Mouse (Mus musculus) stomach, postnatal 0 days (tissue): ENCODE data around the gene Nagpa. TPM values are rescaled to one million over a fixed set of nuclear protein-coding genes. Genes with fewer than 3 reads are reported as not detected.
"Not testable (repeated sequence)": the region's sequence is repeated elsewhere in the genome, so short reads cannot be mapped to it uniquely, and the experiment has no call there.

Experiments used
- ATAC-seq: fragments of 200-750 bp; cut with Nextera tagmentation; 2 replicates; pipeline ENCODE4 v1.8.0; 2017; ENCODE audit not compliant: low FRiP score, low TSS enrichment
- DNase-seq: peaks from one replicate; pipeline ENCODE4 v3.0.0-alpha.2; 2016; ENCODE audit warnings: low spot score
- H3K27ac ChIP-seq: fragments of 300-500 bp; sonication (generic); replicated peaks from 2 replicates; pipeline ENCODE4 v1.5.1; 2014; ENCODE audit warnings: mild to moderate bottlenecking, control low read depth
- H3K27me3 ChIP-seq: fragments of 300-500 bp; sonication (generic); 2 replicates; pipeline ENCODE4 v1.6.1; 2014; ENCODE audit warnings: low read length; ENCODE audit not compliant: control insufficient read depth, insufficient read depth
- H3K36me3 ChIP-seq: fragments of 300-500 bp; sonication (generic); 2 replicates; pipeline ENCODE4 v1.6.1; 2014; ENCODE audit warnings: low read length, mixed read lengths; ENCODE audit not compliant: control insufficient read depth, insufficient read depth
- H3K4me1 ChIP-seq: fragments of 300-500 bp; sonication (generic); replicated peaks from 2 replicates; pipeline ENCODE4 v1.6.1; 2014; ENCODE audit warnings: antibody characterized with exemption; ENCODE audit not compliant: control insufficient read depth, insufficient read depth
- H3K4me2 ChIP-seq: fragments of 300-500 bp; sonication (generic); replicated peaks from 2 replicates; pipeline ENCODE4 v1.6.1; 2014; ENCODE audit warnings: low read depth, mild to moderate bottlenecking, control low read depth, moderate library complexity
- H3K4me3 ChIP-seq: fragments of 300-500 bp; sonication (generic); 2 replicates; pipeline ENCODE4 v1.5.1; 2014; ENCODE audit warnings: low read depth, low read length, control low read depth
- H3K9ac ChIP-seq: fragments of 300-500 bp; sonication (generic); 2 replicates; pipeline ENCODE4 v1.6.1; 2014; ENCODE audit warnings: mild to moderate bottlenecking, low read length, control low read depth, mixed read lengths
- H3K9me3 ChIP-seq: fragments of 300-500 bp; sonication (generic); 2 replicates; pipeline ENCODE4 v1.6.1; 2016; ENCODE audit warnings: low read length; ENCODE audit not compliant: control insufficient read depth
- CTCF ChIP-seq: IDR thresholded peaks from 2 replicates; pipeline ENCODE4 v1.5.1; 2016; ENCODE audit warnings: antibody characterized with exemption, low read depth, mild to moderate bottlenecking, moderate library complexity
- EP300 ChIP-seq: optimal IDR thresholded peaks from 2 replicates; pipeline ENCODE3; 2016; ENCODE audit warnings: antibody characterized with exemption
- WGBS: fragments of 180-500 bp; shearing (Covaris S2); extraction: QIAGEN DNeasy Blood & Tissue Kit; methylation state at CpG from one replicate; pipeline ENCODE4 v1.1.7; 2014; 5-methylcytosine and 5-hydroxymethylcytosine counted together
- polyA plus RNA-seq: library from polyadenylated mRNA; unstranded; fragments of >200 nt; fragmentation: Nextera tagmentation; extraction: Ambion mirVana; gene quantifications from 2 replicates; pipeline ENCODE4 v1.2.1, GENCODE M21; 2015

The Nagpa gene
- polyA plus RNA-seq, 1 experiment from 2014 or later, result 11.2 TPM

DNA sequence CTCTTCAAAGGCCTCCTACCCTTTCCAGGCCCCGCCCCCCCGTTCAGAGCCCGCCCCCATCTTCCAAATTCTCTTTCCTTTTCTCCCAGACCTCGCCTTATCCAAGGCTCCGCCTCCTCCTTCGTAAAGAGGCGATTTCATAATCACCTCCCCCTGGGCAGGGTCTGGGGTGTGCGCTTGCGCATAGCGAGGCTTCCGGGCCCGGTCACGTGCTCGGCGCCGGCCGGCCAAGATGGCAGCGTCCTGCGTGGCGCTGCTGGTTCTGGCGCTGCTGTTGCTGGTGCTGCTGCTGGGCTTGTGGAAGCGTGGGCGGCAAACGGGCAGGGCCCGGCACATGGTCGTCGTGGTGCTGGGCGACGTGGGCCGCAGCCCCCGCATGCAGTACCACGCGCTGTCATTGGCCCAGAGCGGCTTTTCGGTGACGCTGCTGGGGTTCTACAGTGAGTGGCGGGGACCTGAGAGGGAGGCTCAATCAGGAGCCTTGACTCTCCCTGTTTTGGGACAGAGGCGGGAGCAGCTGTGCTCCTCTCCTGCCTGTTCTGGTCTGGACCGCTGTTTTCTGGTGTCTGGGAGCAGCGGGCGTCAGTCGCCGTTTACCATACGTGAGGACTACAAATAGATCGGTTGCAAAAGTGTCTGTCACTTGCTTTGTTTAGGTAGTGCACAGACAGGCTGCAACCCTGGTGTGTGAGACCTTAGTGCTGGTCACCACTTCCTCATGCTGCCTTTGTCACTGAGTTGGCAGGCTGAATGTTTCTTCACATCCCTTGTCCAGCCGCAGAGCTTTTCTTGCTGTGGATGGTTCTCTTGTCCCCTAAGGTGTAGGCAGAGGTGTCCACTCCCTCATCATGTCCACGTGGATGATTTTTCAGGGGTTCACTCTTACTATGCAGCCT is 29.9 kb upstream of the Nagpa start, which contains the start of gene Alg1:
Gene Alg1, plus strand, starts transcription at position 204 of the 896 bp plus-strand sequence.
- no peaks in the 10 kb centered on the region for H3K27me3 ChIP-seq
- peak within 1 kb of the TSS; percentile 75 for H3K27ac ChIP-seq
- H3K9ac ChIP-seq, result peak within 1 kb of the TSS; percentile 82
- no peaks in the 10 kb centered on the region for H3K9me3 ChIP-seq
- H3K4me1 ChIP-seq, result peaks cover 2% of the 10 kb centered on the region; the same call in 1 of the 2 replicates
- TF ChIP-seq EP300 (no peak), CTCF (0 out of 2 replicates have a peak, but pooled peaks have one; percentile 21)
- peak; percentile 97 for ATAC-seq
- peak within 1 kb of the TSS; percentile 91 for H3K4me3 ChIP-seq
- H3K4me2 ChIP-seq, result peak within 1 kb of the TSS; percentile 87
- WGBS, result 2% methylated on average over 47 of the region's 47 CpGs
- peak; percentile 95 for DNase-seq
- H3K36me3 ChIP-seq, result no peaks in the 10 kb centered on the region

- DNase-seq (no peak), ATAC-seq (peak; percentile 12)
- no peaks in the 10 kb centered on the region for H3K36me3 ChIP-seq
- H3K4me3 ChIP-seq, result peak overlapping the region; percentile 91; the same call in 1 of the 2 replicates
- TF ChIP-seq EP300 (no peak), CTCF (no peak)
- no peak overlapping the region for H3K27ac ChIP-seq
- no peak overlapping the region; the same call in 1 of the 2 replicates for H3K4me2 ChIP-seq
- no peaks in the 10 kb centered on the region for H3K9me3 ChIP-seq
- H3K27me3 ChIP-seq, result no peaks in the 10 kb centered on the region
- H3K9ac ChIP-seq, result no peak overlapping the region
- peaks cover 2% of the 10 kb centered on the region; the same call in 1 of the 2 replicates for H3K4me1 ChIP-seq
- WGBS, result 65% methylated on average over 4 of the region's 4 CpGs
Measured at GRCm38 (mm10) chr16:5232982-5233381, 29.2 kb upstream of the Nagpa start.

DNA sequence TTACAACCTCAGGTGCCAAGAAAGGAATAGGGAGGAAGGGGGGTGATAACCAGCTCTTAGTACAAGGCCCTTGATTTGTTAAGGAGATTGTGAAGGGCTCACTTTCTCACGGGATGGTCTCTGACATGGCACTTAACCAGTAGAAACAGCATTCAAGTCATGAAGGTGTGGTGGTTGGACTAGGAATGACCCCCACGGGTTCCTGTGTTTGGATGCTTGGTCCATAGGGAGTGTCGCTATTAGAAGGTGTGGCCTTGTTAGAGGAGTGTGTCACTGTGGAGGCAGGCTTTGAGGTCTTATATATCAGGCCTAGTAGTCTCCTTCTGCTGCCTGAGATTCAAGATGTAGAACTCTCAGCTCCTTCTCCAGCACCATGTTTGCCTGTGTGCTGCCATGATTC is 24.3 kb upstream of the Nagpa start:
- peak; percentile 63; the same call in 1 of the 2 replicates for ATAC-seq
- 72% methylated on average over 3 of the region's 3 CpGs for WGBS
- not testable (repeated sequence) for H3K4me1 ChIP-seq

GRCm38 (mm10) chr16:5227501-5227900 is 23.7 kb upstream of the Nagpa start:
- ATAC-seq, H3K4me3 ChIP-seq, H3K4me2 ChIP-seq, H3K27ac ChIP-seq, H3K36me3 ChIP-seq, DNase-seq, H3K9ac ChIP-seq, H3K27me3 ChIP-seq, H3K4me1 ChIP-seq, H3K9me3 ChIP-seq: not testable (repeated sequence)
- 74% methylated on average over 19 of the region's 19 CpGs for WGBS

More for the DNA sequence above, 24.3 kb upstream of the Nagpa start:
- not testable (repeated sequence) for H3K9me3 ChIP-seq, DNase-seq, H3K27ac ChIP-seq, H3K4me3 ChIP-seq, H3K9ac ChIP-seq, H3K4me2 ChIP-seq, H3K36me3 ChIP-seq, H3K27me3 ChIP-seq

DNA sequence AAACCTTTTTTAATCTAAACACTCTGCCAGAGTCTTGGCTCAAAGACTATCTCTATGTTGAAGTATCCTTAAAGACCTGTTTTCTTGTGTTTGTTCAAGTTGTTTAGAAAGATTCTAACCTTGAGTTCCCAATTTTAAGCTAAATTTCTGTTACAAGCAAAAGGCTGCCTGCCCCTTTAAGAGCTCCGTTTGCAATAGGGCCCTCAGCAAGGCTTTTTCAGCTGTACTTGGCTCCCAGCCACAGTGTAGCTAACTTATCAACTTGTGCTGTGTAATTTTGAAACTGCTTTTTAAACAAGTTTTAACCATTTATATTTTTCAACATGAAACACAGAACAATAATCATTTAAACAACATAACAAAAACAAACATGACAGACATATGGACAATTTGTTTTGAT is 22.7 kb upstream of the Nagpa start:
- H3K9ac ChIP-seq, H3K27me3 ChIP-seq, DNase-seq, H3K4me3 ChIP-seq, ATAC-seq, H3K4me2 ChIP-seq, H3K27ac ChIP-seq, H3K9me3 ChIP-seq, H3K36me3 ChIP-seq, H3K4me1 ChIP-seq: not testable (repeated sequence)
- 2% methylated on average over 1 of the region's 1 CpGs for WGBS

DNA sequence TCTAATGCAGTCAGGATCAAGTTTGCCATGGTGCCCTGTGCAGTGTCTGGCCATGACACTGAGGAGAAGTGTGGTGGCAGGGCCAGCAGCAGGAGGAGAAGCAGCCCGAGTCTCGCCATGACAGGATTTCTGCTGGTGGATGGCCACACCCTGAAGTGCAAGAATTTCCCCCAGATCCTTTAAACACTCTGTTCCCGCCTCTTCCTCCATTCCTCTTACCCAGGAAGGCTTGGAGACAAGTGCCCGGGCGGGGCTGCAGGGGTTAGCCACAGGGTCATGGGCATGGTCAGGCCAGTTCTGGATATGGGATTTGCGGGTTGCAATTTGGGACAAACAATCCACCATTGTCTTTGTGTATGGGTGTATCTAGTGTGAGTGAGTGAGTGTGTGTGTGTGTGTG is 18.3 kb upstream of the Nagpa start, which contains the start of gene AU021092:
Gene AU021092, minus strand, starts transcription at position 160 of the 400 bp plus-strand sequence.
- H3K9me3 ChIP-seq, result no peaks in the 10 kb centered on the region
- no peak within 1 kb of the TSS for H3K9ac ChIP-seq
- peak; percentile 56; the same call in 1 of the 2 replicates for ATAC-seq
- no peak within 1 kb of the TSS for H3K27ac ChIP-seq
- H3K4me1 ChIP-seq, result no peaks in the 10 kb centered on the region
- peak; percentile 22 for DNase-seq
- H3K36me3 ChIP-seq, result no peaks in the 10 kb centered on the region
- TF ChIP-seq CTCF, result no peak
- TF ChIP-seq EP300, result no peak
- WGBS, result 46% methylated on average over 6 of the region's 6 CpGs
- H3K4me2 ChIP-seq, result no peak within 1 kb of the TSS
- no peak within 1 kb of the TSS for H3K4me3 ChIP-seq
- H3K27me3 ChIP-seq, result no peaks in the 10 kb centered on the region
